Mouse (Mus musculus) c-Kit-positive CD71-negative TER-119-negative erythroid progenitor cells, embryonic 14.5 days (primary cell): ENCODE data around the gene Ptpn20.

Source experiments
- DNase-seq: peaks from one replicate; pipeline ENCODE4 v3.0.0-alpha.2; 2013; ENCODE audit warnings: low read depth

Ptpn20 gene

GRCm38 (mm10) chr14:33677996-33678395 lies 89.0 kb downstream of the Ptpn20 start:
- no peak for DNase-seq

GRCm38 (mm10) chr14:33678740-33679139 lies 89.7 kb downstream of the Ptpn20 start:
- DNase-seq = no peak

GRCm38 (mm10) chr14:33680621-33681020 lies 91.6 kb downstream of the Ptpn20 start:
- no peak for DNase-seq

GRCm38 (mm10) chr14:33682768-33683167 lies 93.8 kb downstream of the Ptpn20 start:
- no peak for DNase-seq

GRCm38 (mm10) chr14:33683701-33684100 lies 94.7 kb downstream of the Ptpn20 start:
- DNase-seq = no peak

GRCm38 (mm10) chr14:33687444-33688028 lies 98.5 kb downstream of the Ptpn20 start:
- no peak for DNase-seq

GRCm38 (mm10) chr14:33689044-33689443 lies 100.0 kb downstream of the Ptpn20 start:
- DNase-seq = no peak
